Mouse (Mus musculus) ovary, postnatal 10 days (tissue): Measurements from ENCODE around the gene Adgrg5.

Source experiments
- DNase-seq: peaks from one replicate; pipeline ENCODE4 v3.0.0; 2022; ENCODE audit warnings: low spot score

Adgrg5 gene

GRCm38 (mm10) chr8:94917851-94918495 lies 5.5 kb upstream of the Adgrg5 start, which contains the start of gene Ccdc102a:
Gene Ccdc102a (minus strand): TSS chr8:94918098.
- DNase-seq: peak; percentile 49

GRCm38 (mm10) chr8:94919256-94919655 lies 4.2 kb upstream of the Adgrg5 start:
- DNase-seq: no peak

- DNase-seq: no peak
Observed at GRCm38 (mm10) chr8:94922176-94922575, 1.3 kb upstream of the Adgrg5 start.

GRCm38 (mm10) chr8:94922602-94923001 lies 892 bp upstream of the Adgrg5 start:
- DNase-seq: no peak

- DNase-seq: no peak
Observed at GRCm38 (mm10) chr8:94928227-94928626, 4.7 kb downstream of the Adgrg5 start.

- no peak for DNase-seq
Observed at GRCm38 (mm10) chr8:94933918-94934317, 10.4 kb downstream of the Adgrg5 start.

DNA sequence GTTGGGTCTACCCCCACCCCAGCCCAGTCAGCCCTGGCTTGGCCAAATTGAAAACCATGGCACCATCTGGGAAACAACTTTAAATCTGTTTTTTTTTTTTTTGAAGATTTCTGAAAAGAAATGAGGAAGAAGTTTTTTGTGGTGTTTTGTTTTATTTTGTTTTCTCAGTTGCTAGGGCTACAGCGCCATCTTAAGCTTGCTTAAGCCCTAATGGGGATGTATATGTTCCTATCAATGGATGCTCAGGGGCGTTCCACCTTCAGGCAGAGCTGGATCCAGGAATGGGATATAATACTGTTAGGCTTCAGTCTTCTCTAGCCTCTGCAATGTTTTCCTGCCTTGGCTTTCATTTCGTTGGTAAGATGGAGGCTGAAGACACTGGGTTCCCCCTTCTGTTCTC lies 11.7 kb downstream of the Adgrg5 start:
- no peak for DNase-seq

GRCm38 (mm10) chr8:94942566-94942965 lies 19.1 kb downstream of the Adgrg5 start:
- no peak for DNase-seq

- no peak for DNase-seq
Observed at GRCm38 (mm10) chr8:94945185-94945584, 21.7 kb downstream of the Adgrg5 start.

DNA sequence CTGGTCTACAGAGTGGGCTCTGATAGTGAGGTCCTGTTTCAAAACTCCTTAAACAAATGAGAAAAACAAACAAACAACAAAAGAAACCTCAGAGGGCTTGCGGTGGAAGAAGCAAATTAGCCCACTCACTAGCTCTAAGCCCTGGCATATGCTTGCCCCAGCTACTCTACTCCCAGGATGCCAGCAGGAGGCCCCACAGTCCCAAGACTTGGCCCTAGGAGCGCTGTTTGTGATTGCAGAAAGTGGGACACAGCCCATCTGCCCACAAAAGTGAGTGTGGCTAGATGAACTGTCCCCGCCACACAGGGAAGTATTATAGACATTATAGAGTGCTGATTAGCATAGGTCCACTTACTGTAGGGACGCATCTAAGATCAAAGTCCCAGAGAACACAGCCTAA lies 24.9 kb downstream of the Adgrg5 start:
- DNase-seq: no peak

DNA sequence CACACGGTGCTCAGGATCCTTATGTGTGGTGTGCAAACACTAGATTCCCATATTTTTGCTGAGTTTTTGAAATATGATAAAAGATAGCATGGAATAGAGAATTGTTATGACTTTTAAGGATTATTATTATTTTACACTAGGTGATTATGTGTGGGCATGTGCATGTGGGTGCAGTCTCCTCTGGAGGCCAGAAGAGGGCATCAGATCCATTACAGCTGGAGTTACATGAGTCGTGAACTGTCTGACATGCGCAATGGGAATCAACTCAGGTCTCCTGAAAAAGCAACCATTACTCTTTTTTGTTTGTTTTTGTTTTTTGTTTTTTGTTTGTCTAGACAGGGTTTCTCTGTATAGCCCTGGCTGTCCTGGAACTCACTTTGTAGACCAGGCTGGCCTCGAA lies 25.5 kb downstream of the Adgrg5 start:
- DNase-seq: no peak

DNA sequence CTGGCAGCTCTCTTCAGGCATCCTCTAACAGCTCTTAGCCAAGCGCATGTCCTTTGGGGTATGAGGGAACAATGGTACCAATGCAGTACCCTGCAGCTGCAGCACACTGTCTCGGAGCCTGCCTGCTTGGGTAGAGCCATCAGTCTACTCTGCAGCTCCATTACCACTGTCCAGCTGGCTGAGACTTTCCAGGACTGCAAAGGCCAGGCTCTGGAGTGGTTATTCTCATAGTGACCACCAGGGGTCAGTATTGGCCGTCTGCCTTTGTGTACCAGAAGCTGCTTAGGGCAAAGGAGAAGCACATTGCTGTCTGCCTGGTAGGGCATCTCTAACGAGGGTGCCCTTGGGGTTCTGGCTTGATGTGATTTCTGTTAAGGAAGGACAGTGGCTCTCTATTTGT lies 26.6 kb downstream of the Adgrg5 start:
- peak; percentile 48 for DNase-seq

- DNase-seq: no peak
Observed at GRCm38 (mm10) chr8:94950458-94950857, 27.0 kb downstream of the Adgrg5 start.

DNA sequence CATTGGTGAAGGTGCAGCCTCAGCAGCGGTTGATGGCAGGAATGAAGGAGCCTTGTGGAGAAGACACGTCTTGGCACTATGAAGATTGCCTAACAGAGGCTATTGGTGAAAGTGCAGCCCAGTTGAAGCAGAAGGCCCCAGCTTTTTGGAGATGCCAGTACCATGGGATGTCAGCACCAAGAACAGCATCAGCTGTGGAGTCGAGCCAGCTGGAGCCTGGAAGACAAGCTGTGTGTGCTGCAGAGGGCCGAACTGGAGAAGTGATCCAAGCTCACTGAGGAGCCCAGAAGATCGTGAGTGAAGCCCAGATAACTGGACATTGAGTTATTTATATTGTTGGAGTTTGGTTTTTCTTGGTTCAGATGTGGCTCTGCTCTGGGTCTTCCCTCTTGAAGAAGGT lies 28.6 kb downstream of the Adgrg5 start:
- DNase-seq: no peak

GRCm38 (mm10) chr8:94953624-94954367 lies 30.3 kb downstream of the Adgrg5 start:
- no peak for DNase-seq

- DNase-seq: no peak
Observed at GRCm38 (mm10) chr8:94954368-94954737, 30.9 kb downstream of the Adgrg5 start.

DNA sequence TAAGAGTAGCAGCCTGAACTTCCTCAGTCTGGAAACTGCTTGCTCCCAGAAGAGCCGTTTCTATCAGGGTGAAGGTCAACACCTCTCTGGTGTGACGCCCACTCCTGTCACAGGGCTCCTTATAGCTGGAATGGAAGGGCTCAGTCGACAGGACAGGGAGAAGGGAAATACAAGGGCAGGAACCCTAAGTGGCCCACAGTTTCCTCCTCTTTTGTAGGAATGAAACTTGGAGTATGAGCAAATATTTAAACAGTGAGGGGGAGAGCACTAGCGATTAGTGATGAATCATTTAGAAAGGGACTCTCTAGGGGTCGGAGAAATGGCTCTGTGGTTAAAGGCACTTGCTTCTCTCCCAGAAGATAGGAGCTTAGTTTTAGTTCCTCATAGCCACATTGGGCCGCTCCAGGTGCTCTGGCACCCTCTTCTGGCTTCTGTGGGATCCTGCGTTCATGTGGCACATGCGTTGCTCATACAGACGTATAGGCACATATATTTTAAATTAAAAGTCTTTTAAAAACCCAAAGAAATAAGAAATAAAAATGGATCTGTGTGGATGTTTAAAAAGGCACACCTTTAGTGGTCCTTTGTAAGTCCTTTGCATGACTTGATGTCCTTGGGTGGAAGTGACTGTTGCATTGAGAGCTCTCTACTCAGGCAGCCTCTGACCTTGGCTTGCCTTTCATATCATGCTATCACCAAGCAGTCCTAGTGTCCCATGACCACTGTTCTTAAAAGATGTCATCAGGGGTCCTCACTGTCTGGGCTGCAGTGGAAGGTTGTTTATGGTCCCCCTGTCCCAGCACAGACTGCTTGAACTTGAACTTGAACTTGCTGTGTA lies 31.6 kb downstream of the Adgrg5 start:
- DNase-seq: no peak

DNA sequence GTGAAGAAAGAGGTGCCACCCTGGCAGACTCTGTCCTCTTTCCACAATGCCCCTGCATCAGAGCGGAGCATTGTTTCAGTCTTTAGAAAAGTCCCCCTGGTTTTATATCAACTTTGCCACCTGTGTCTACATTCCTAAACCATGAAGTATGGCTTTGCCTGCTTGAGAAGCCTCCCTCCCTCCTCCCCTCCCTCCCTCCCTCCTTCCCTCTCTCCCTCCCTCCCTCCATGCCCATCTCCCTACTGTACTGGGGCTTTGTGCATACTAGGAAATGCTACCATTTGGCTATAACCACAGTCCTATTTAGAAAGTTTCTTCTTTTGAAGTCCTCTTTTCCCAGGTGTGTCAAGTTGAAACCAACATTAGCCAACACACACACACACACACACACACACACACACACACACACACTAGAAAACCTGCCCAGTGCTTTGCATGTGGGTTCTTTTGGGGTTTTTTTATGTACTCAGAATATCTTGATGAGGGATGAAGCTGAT lies 32.6 kb downstream of the Adgrg5 start:
- DNase-seq: no peak

GRCm38 (mm10) chr8:94962201-94962600 lies 38.7 kb downstream of the Adgrg5 start:
- DNase-seq: no peak

- no peak for DNase-seq
Observed at GRCm38 (mm10) chr8:94964828-94965227, 41.3 kb downstream of the Adgrg5 start.

GRCm38 (mm10) chr8:94966578-94966977 lies 43.1 kb downstream of the Adgrg5 start:
- DNase-seq: no peak

DNA sequence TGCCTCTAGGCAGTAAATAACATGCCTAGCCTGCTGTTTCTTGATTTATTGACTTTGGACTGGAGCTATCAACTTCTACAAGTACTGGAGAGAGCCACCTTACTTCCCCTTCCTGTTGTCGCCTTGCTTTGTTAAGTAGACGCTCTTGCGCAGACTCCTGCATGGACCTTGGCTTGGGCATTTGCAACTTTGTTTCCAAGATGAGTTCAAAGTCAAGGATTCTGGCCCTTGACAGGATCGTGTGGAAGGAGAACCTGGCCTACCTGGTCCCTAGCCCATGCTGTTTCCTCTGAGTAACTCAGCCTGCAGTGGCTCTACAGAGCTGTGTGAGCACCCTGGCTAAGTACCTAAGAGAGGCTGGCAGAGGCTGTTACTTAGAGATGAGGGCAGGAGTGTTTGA lies 43.6 kb downstream of the Adgrg5 start:
- DNase-seq: no peak

DNA sequence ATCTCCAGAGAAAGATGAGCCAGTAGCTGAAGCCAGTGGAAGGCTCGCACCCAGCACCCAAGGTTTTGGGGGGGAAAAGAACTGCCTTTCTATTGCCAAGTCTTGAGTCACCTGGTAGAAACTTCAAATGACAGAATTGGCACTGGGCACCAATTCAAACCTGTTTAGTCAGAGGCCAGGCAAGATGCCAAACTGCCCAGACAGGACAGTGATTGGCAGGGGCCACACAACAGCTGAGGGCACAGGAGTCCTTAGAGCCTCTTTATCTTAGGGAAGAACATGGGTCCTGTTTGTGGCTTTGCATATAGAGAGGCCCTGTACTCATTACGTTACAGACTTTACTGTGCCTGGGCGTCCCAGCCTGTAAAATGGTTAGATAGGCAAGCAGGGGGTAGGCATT lies 44.1 kb downstream of the Adgrg5 start:
- no peak for DNase-seq
